Mouse (Mus musculus): Measurements from ENCODE around the gene Dcbld1.
"Not testable (repeated sequence)": the region's sequence is repeated elsewhere in the genome, so short reads cannot be mapped to it uniquely, and the experiment has no call there.

The Dcbld1 gene

GRCm38 (mm10) chr10:52302271-52302670, 68.9 kb downstream of the Dcbld1 start:
- no peak for DNase-seq (ENCODE audit: low read depth, low spot score)

- no peak for DNase-seq (ENCODE audit: low read depth, low spot score)
Measured at GRCm38 (mm10) chr10:52304574-52304973, 71.2 kb downstream of the Dcbld1 start.

GRCm38 (mm10) chr10:52309196-52309595, 75.8 kb downstream of the Dcbld1 start:
- no peak for DNase-seq (ENCODE audit: low read depth, low spot score)

- DNase-seq (ENCODE audit: low read depth, low spot score) = no peak
Measured at GRCm38 (mm10) chr10:52319506-52320286, 86.3 kb downstream of the Dcbld1 start.

- DNase-seq (ENCODE audit: low read depth, low spot score) = no peak
Measured at GRCm38 (mm10) chr10:52321918-52322317, 88.5 kb downstream of the Dcbld1 start.

GRCm38 (mm10) chr10:52331007-52331406, 97.6 kb downstream of the Dcbld1 start:
- peak; percentile 11 for DNase-seq (ENCODE audit: low read depth, low spot score)

GRCm38 (mm10) chr10:52343324-52343723, 109.9 kb downstream of the Dcbld1 start:
- not testable (repeated sequence) for DNase-seq (ENCODE audit: low read depth, low spot score)

- DNase-seq (ENCODE audit: low read depth, low spot score) = no peak
Measured at GRCm38 (mm10) chr10:52353184-52353583, 119.8 kb downstream of the Dcbld1 start.

- no peak for DNase-seq (ENCODE audit: low read depth, low spot score)
Measured at GRCm38 (mm10) chr10:52358467-52358866, 125.0 kb downstream of the Dcbld1 start, which contains the start of gene Gm26741. Gm26741 (plus strand) TSS chr10:52358767.

- no peak for DNase-seq (ENCODE audit: low read depth, low spot score)
Measured at GRCm38 (mm10) chr10:52360241-52360735, 126.9 kb downstream of the Dcbld1 start.

GRCm38 (mm10) chr10:52360862-52361609, 127.6 kb downstream of the Dcbld1 start:
- no peak for DNase-seq (ENCODE audit: low read depth, low spot score)

GRCm38 (mm10) chr10:52368376-52368775, 135.0 kb downstream of the Dcbld1 start:
- DNase-seq (ENCODE audit: low read depth, low spot score) = no peak

All from retina, postnatal 7 days (tissue).